Mouse (Mus musculus): Measurements from ENCODE around the gene Ccndbp1. TPM values are rescaled to one million over a fixed set of nuclear protein-coding genes. Genes with fewer than 3 reads are reported as not detected.
"Not testable (repeated sequence)": the region's sequence is repeated elsewhere in the genome, so short reads cannot be mapped to it uniquely, and the experiment has no call there.

Ccndbp1 gene
- total and polyA plus RNA-seq, 2 experiments = 12.5 to 13.8 TPM

DNA sequence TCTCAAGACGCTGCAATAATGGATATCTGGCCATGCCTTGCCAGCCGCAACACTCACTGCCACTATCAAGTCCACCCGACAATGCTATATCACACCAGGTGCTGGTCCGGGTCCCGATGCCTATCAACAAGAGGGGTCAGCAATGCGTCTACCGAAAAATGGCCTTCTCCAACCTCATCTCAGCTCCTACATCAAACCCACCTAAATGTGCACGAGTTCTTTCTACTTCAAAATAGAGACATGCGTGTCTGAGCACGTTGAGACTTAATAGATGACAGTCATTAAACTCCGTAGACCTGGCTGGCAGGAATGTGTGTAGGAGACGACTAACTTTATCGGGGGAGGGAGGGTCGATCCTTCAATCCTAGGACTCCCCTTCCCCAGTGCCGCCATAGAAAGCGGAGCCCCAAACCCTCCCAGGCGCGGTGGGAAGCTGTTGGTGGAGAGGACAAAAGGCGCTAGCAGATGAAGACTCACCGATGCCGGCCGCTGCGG lies 38.1 kb upstream of the Ccndbp1 start:
- H3K36me3 ChIP-seq (ENCODE audit: control insufficient read depth, insufficient read depth, low read length) = peaks cover 1% of the 10 kb centered on the region; the same call in 1 of the 2 replicates
- peak; percentile 35 for DNase-seq (ENCODE audit: extremely low read depth, low read depth, low spot score)
- TF ChIP-seq CTCF (IDR thresholded peaks at IDR 0.05; ENCODE audit: low read depth, low read length) (no peak), POLR2A (IDR thresholded peaks at IDR 0.05; ENCODE audit: extremely low read depth, insufficient read depth, low read length) (no peak)
- H3K9ac ChIP-seq (ENCODE audit: low read depth, low read length) = peak overlapping the region; percentile 79
- H3K79me2 ChIP-seq (ENCODE audit: control insufficient read depth, insufficient read depth, low read length) = peaks cover 13% of the 10 kb centered on the region; the same call in 1 of the 2 replicates
- H3K4me3 ChIP-seq (ENCODE audit: insufficient read depth, low read depth, low read length) = peak overlapping the region; percentile 83
- peak overlapping the region; percentile 40 for H3K27ac ChIP-seq (replicated peaks; ENCODE audit: insufficient read depth, low read depth, low read length)
- no peaks in the 10 kb centered on the region for H3K27me3 ChIP-seq (ENCODE audit: control insufficient read depth, insufficient read depth, low read length)
- WGBS = under 1% methylated on average over 23 of the region's 23 CpGs
- H3K4me1 ChIP-seq (ENCODE audit: control insufficient read depth, insufficient read depth, low read length) = no peaks in the 10 kb centered on the region; the same call in none of the 2 replicates

DNA sequence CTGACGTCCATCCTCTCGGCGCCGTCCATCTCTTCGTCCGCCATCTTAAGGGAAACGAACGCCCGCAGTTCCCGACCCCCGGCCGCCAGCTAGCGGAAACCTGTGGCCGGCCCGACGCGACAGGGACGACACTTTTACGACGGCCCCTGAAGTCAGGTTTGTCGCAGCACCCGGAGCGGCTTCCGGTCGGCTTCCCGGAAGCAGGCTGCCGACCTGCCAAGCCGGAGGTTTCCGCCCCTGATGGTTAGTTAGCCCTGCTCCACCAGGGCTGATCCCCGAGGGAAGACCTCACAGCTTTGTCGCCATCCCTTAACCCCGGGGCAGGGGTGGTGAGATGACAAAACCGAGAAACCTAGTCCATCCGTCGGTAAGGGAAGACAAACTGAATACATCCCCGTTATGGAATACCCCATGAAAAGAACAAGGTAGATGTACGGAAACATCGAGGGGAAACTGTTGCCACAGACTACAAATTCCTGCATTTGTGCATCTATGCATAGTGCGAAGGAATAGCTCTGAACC lies 37.6 kb upstream of the Ccndbp1 start, which contains the start of gene Ubr1:
TSS of gene Ubr1 (minus strand) at position 157 of the 522 bp plus-strand sequence.
- Histone ChIP-seq H3K4me1 (ENCODE audit: control insufficient read depth, insufficient read depth, low read length) (no peaks in the 10 kb centered on the region; the same call in none of the 2 replicates), H3K79me2 (ENCODE audit: control insufficient read depth, insufficient read depth, low read length) (peaks cover 13% of the 10 kb centered on the region; the same call in 1 of the 2 replicates), H3K4me3 (ENCODE audit: insufficient read depth, low read depth, low read length) (peak within 1 kb of the TSS; percentile 83), H3K9ac (ENCODE audit: low read depth, low read length) (peak within 1 kb of the TSS; percentile 79), H3K27me3 (ENCODE audit: control insufficient read depth, insufficient read depth, low read length) (no peaks in the 10 kb centered on the region), H3K36me3 (ENCODE audit: control insufficient read depth, insufficient read depth, low read length) (peaks cover 1% of the 10 kb centered on the region; the same call in 1 of the 2 replicates), H3K27ac (replicated peaks; ENCODE audit: insufficient read depth, low read depth, low read length) (peak within 1 kb of the TSS; percentile 40)
- DNase-seq (ENCODE audit: extremely low read depth, low read depth, low spot score) = peak; percentile 69
- no peak for TF ChIP-seq CTCF (IDR thresholded peaks at IDR 0.05; ENCODE audit: low read depth, low read length)
- TF ChIP-seq POLR2A (IDR thresholded peaks at IDR 0.05; ENCODE audit: extremely low read depth, insufficient read depth, low read length) = peak; percentile 82
- WGBS = under 1% methylated on average over 39 of the region's 39 CpGs

DNA sequence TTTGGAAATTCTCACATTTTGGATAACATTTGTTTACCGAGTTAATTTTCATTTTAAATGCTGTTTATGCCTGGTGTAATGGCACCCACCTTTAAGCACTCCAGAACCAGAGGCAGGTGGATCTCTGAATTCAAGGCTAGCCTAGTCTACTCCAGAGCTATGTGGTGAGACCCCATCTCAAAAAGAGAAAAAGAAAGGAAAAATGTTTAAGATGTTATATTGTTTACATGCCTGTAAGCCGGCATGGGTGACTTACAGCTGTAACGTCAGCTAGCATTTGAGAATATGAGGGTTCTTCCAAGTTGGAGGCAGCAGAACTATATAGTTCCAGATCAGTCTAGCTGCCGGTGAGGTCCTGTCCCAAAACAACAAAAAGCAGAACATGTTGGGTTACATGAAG lies 36.4 kb upstream of the Ccndbp1 start:
- H3K4me1 ChIP-seq (ENCODE audit: control insufficient read depth, insufficient read depth, low read length) = no peaks in the 10 kb centered on the region; the same call in none of the 2 replicates
- 95% methylated on average over 4 of the region's 4 CpGs for WGBS
- H3K36me3 ChIP-seq (ENCODE audit: control insufficient read depth, insufficient read depth, low read length) = peaks cover 1% of the 10 kb centered on the region; the same call in 1 of the 2 replicates
- DNase-seq (ENCODE audit: extremely low read depth, low read depth, low spot score) = no peak
- H3K79me2 ChIP-seq (ENCODE audit: control insufficient read depth, insufficient read depth, low read length) = peaks cover 9% of the 10 kb centered on the region; the same call in 1 of the 2 replicates
- TF ChIP-seq POLR2A (IDR thresholded peaks at IDR 0.05; ENCODE audit: extremely low read depth, insufficient read depth, low read length) (no peak), CTCF (IDR thresholded peaks at IDR 0.05; ENCODE audit: low read depth, low read length) (no peak)
- no peak overlapping the region for H3K9ac ChIP-seq (ENCODE audit: low read depth, low read length)
- no peak overlapping the region for H3K27ac ChIP-seq (replicated peaks; ENCODE audit: insufficient read depth, low read depth, low read length)
- H3K4me3 ChIP-seq (ENCODE audit: insufficient read depth, low read depth, low read length) = no peak overlapping the region
- no peaks in the 10 kb centered on the region for H3K27me3 ChIP-seq (ENCODE audit: control insufficient read depth, insufficient read depth, low read length)

DNA sequence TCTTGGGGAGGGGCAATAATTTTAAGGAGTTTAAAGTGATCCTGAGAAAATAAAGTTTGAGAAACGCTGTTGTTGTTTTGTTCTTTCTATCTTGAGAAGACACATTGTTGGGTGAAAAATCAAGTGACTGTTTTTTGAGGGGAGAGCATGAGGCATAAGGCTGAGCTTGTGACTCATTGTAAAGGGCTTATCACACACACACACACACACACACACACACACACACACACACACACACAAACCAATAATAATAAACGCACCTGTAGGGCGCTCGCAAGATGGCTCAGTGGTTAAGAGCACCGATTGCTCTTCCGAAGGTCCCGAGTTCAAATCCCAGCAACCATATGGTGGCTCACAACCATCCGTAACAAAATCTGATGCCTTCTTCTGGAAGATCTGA lies 35.9 kb upstream of the Ccndbp1 start:
- not testable (repeated sequence) for H3K4me3 ChIP-seq (ENCODE audit: insufficient read depth, low read depth, low read length); H3K4me1 ChIP-seq (ENCODE audit: control insufficient read depth, insufficient read depth, low read length); H3K9ac ChIP-seq (ENCODE audit: low read depth, low read length); H3K27me3 ChIP-seq (ENCODE audit: control insufficient read depth, insufficient read depth, low read length); H3K27ac ChIP-seq (replicated peaks; ENCODE audit: insufficient read depth, low read depth, low read length); H3K36me3 ChIP-seq (ENCODE audit: control insufficient read depth, insufficient read depth, low read length); H3K79me2 ChIP-seq (ENCODE audit: control insufficient read depth, insufficient read depth, low read length); DNase-seq (ENCODE audit: extremely low read depth, low read depth, low spot score)
- 94% methylated on average over 8 of the region's 8 CpGs for WGBS

DNA sequence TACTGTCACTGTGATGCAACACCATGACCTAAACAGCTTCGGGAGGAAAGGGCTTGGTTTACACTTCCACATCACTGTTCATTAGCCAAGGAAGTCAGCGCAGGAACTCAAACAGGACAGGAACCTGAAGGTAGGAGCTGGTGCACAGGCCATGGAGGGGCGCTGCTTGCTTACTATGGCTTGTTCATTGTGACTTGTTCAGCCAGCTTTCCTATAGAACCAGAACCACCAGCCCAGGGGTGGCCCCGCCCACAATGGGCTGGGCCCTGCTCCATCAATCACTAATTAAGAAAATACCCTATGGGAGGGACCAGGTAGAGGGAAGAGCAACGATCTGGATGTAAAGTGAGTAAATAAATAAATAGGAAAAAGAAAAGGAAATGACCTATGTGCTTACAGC lies 35.2 kb upstream of the Ccndbp1 start:
- TF ChIP-seq POLR2A (IDR thresholded peaks at IDR 0.05; ENCODE audit: extremely low read depth, insufficient read depth, low read length) (no peak), CTCF (IDR thresholded peaks at IDR 0.05; ENCODE audit: low read depth, low read length) (no peak)
- Histone ChIP-seq H3K36me3 (ENCODE audit: control insufficient read depth, insufficient read depth, low read length) (no peaks in the 10 kb centered on the region), H3K27ac (replicated peaks; ENCODE audit: insufficient read depth, low read depth, low read length) (no peak overlapping the region), H3K79me2 (ENCODE audit: control insufficient read depth, insufficient read depth, low read length) (peaks cover 5% of the 10 kb centered on the region; the same call in 1 of the 2 replicates), H3K4me1 (ENCODE audit: control insufficient read depth, insufficient read depth, low read length) (peaks cover 3% of the 10 kb centered on the region), H3K4me3 (ENCODE audit: insufficient read depth, low read depth, low read length) (no peak overlapping the region), H3K27me3 (ENCODE audit: control insufficient read depth, insufficient read depth, low read length) (no peaks in the 10 kb centered on the region), H3K9ac (ENCODE audit: low read depth, low read length) (no peak overlapping the region)
- WGBS = 20% methylated on average over 5 of the region's 5 CpGs
- no peak for DNase-seq (ENCODE audit: extremely low read depth, low read depth, low spot score)

DNA sequence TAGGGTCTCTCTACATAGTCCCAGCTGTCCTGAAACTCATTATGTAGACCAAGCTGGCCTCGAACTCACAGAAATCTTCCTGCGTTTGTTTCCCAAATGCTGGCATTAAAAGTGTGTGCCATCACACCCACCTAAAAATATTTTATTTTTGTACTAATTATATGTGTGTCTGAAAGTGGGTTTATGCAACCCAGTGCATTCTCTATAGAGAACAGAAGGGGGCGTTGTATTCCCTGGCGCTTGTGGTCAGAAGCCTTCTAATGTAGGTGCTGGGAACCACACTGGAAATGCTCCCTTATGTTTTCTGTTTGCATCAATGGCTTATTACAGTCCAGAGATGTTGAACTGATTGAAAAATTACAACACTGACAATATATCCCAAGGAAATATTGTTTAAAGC lies 31.9 kb upstream of the Ccndbp1 start:
- Histone ChIP-seq H3K27ac (replicated peaks; ENCODE audit: insufficient read depth, low read depth, low read length) (no peak overlapping the region), H3K4me3 (ENCODE audit: insufficient read depth, low read depth, low read length) (no peak overlapping the region), H3K36me3 (ENCODE audit: control insufficient read depth, insufficient read depth, low read length) (peaks cover 7% of the 10 kb centered on the region), H3K4me1 (ENCODE audit: control insufficient read depth, insufficient read depth, low read length) (peaks cover 3% of the 10 kb centered on the region), H3K9ac (ENCODE audit: low read depth, low read length) (no peak overlapping the region), H3K27me3 (ENCODE audit: control insufficient read depth, insufficient read depth, low read length) (no peaks in the 10 kb centered on the region), H3K79me2 (ENCODE audit: control insufficient read depth, insufficient read depth, low read length) (no peaks in the 10 kb centered on the region)
- DNase-seq (ENCODE audit: extremely low read depth, low read depth, low spot score) = no peak
- WGBS = 66% methylated on average over 4 of the region's 4 CpGs
- TF ChIP-seq CTCF (IDR thresholded peaks at IDR 0.05; ENCODE audit: low read depth, low read length) (no peak), POLR2A (IDR thresholded peaks at IDR 0.05; ENCODE audit: extremely low read depth, insufficient read depth, low read length) (no peak)

Measured in liver, adult 2 months (tissue).